Mouse (Mus musculus) thymus, postnatal 25 days (tissue): Measurements from ENCODE around the gene Gria3.

Source experiments
- DNase-seq: peaks from one replicate; pipeline ENCODE4 v3.0.0; 2022

Gria3 gene

GRCm38 (mm10) chrX:41400058-41400904 lies at the start of gene Gria3:
Gene Gria3, plus strand, starts transcription at chrX:41400854.
- peak; percentile 30 for DNase-seq

- DNase-seq = no peak
Measured at GRCm38 (mm10) chrX:41387086-41387485, 13.6 kb upstream of the Gria3 start.

- no peak for DNase-seq
Measured at GRCm38 (mm10) chrX:41389079-41389478, 11.6 kb upstream of the Gria3 start.

- DNase-seq = no peak
Measured at GRCm38 (mm10) chrX:41398482-41398881, 2.2 kb upstream of the Gria3 start.

GRCm38 (mm10) chrX:41401186-41401585 lies 532 bp downstream of the Gria3 start:
- DNase-seq = peak; percentile 18

- peak; percentile 2 for DNase-seq
Measured at GRCm38 (mm10) chrX:41401590-41402240, 1.1 kb downstream of the Gria3 start.

- DNase-seq = no peak
Measured at GRCm38 (mm10) chrX:41402656-41403055, 2.0 kb downstream of the Gria3 start.

GRCm38 (mm10) chrX:41406288-41406687 lies 5.6 kb downstream of the Gria3 start:
- no peak for DNase-seq

- no peak for DNase-seq
Measured at GRCm38 (mm10) chrX:41409791-41410190, 9.1 kb downstream of the Gria3 start.

GRCm38 (mm10) chrX:41425651-41426050 lies 25.0 kb downstream of the Gria3 start:
- no peak for DNase-seq

- no peak for DNase-seq
Measured at GRCm38 (mm10) chrX:41428011-41428410, 27.4 kb downstream of the Gria3 start.

- DNase-seq = no peak
Measured at GRCm38 (mm10) chrX:41435541-41435940, 34.9 kb downstream of the Gria3 start.

GRCm38 (mm10) chrX:41438841-41439240 lies 38.2 kb downstream of the Gria3 start:
- no peak for DNase-seq

GRCm38 (mm10) chrX:41448876-41449275 lies 48.2 kb downstream of the Gria3 start:
- DNase-seq = no peak

GRCm38 (mm10) chrX:41477486-41477885 lies 76.8 kb downstream of the Gria3 start:
- DNase-seq = no peak

GRCm38 (mm10) chrX:41496528-41496927 lies 95.9 kb downstream of the Gria3 start:
- no peak for DNase-seq

GRCm38 (mm10) chrX:41505371-41505770 lies 104.7 kb downstream of the Gria3 start:
- no peak for DNase-seq

GRCm38 (mm10) chrX:41507959-41508358 lies 107.3 kb downstream of the Gria3 start:
- DNase-seq = no peak

- DNase-seq = no peak
Measured at GRCm38 (mm10) chrX:41514982-41515381, 114.3 kb downstream of the Gria3 start.

GRCm38 (mm10) chrX:41532511-41532910 lies 131.9 kb downstream of the Gria3 start:
- no peak for DNase-seq

GRCm38 (mm10) chrX:41535886-41536285 lies 135.2 kb downstream of the Gria3 start:
- DNase-seq = no peak

GRCm38 (mm10) chrX:41562296-41563060 lies 161.8 kb downstream of the Gria3 start:
- DNase-seq = no peak

GRCm38 (mm10) chrX:41564898-41565297 lies 164.2 kb downstream of the Gria3 start:
- DNase-seq = no peak

GRCm38 (mm10) chrX:41573079-41573478 lies 172.4 kb downstream of the Gria3 start:
- DNase-seq = no peak
